Comparison of ENCODE assay signal across 13 mouse cellular contexts in the genomic region with DNA sequence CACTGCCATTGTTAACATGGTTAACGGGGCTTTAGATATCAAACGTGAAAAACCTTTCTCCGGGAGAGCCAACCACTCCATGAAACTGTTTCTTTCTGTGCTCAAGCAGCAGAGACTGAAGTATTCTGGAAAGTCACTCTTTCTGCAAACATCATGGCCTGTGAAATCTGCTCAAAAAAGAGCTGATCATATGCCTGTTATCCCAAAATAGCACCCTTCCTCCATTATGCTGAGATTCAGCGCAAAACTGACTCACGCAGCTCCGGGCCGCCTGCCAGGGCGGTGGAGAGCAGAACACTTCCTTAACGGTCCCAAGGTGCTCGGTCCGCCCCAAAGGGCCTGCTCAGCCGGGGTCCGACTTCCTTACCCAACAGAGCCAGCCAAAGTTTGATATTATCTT.
DNase-seq lines count a peak whose midpoint lies in the region; ATAC-seq and TF ChIP-seq lines count a peak whose summit lies in the region.
"Had no signal": no experiment of that assay in that cellular context is flagged by ENCODE, and none has a peak within 500 bp of the region (broad histone marks: within the 10 kb centered on the region; RNA-seq: fewer than 3 reads in every experiment).

No protein-coding gene starts in this region.

- 88% methylated on average over 13 of the region's 13 CpGs for WGBS in kidney, embryonic 15.5 days
- 81% methylated on average over 13 of the region's 13 CpGs for WGBS in kidney, adult 2 months

- no peak overlapping the region for H3K4me2 ChIP-seq in kidney, embryonic 15.5 days
- H3K4me2 ChIP-seq: embryonic facial prominence, embryonic 13.5 days; limb, embryonic 12.5 days; lung, embryonic 15.5 days had no signal

- H3K9me3 ChIP-seq in kidney, embryonic 15.5 days (replicated peaks), result no peaks in the 10 kb centered on the region
- H3K9me3 ChIP-seq: embryonic facial prominence, embryonic 13.5 days; limb, embryonic 12.5 days; lung, embryonic 15.5 days had no signal

- no peaks in the 10 kb centered on the region for H3K36me3 ChIP-seq in kidney, embryonic 15.5 days
- no peaks in the 10 kb centered on the region for H3K36me3 ChIP-seq in kidney, adult 2 months (ENCODE audit: control insufficient read depth, insufficient read depth, low read length)
- H3K36me3 ChIP-seq: embryonic facial prominence, embryonic 13.5 days; limb, embryonic 12.5 days; lung, embryonic 15.5 days had no signal

- DNase-seq in kidney, postnatal 10 days, result peak; percentile 7
- DNase-seq in layer of hippocampus, postnatal 36 days, result peak; percentile 57 to 71
- peak; percentile 78 to 82 for DNase-seq in right cerebral cortex, postnatal 36 days (ENCODE audit: low spot score in 2 of 2)
- no peak for DNase-seq in adrenal gland, adult 8-10 months
- no peak for DNase-seq in heart, postnatal 36 days
- DNase-seq in kidney, adult 2 months, result no peak
- DNase-seq: midbrain, embryonic 14.5 days had no signal

- intact Hi-C loops in heart, postnatal 36 days (cut with DNase I), result no loop called here

- H3K4me3 ChIP-seq in kidney, embryonic 15.5 days (replicated peaks), result no peak overlapping the region
- no peak overlapping the region for H3K4me3 ChIP-seq in cortical plate, adult 2 months (ENCODE audit: insufficient read depth, low read length)
- no peak overlapping the region for H3K4me3 ChIP-seq in kidney, adult 2 months (ENCODE audit: insufficient read depth, low read depth, low read length)
- H3K4me3 ChIP-seq: embryonic facial prominence, embryonic 13.5 days; limb, embryonic 12.5 days; lung, embryonic 15.5 days had no signal

- no peak overlapping the region for H3K27ac ChIP-seq in kidney, embryonic 15.5 days
- H3K27ac ChIP-seq in cortical plate, adult 2 months (ENCODE audit: insufficient read depth, low read length), result peak overlapping the region; percentile 98
- H3K27ac ChIP-seq in kidney, adult 2 months (ENCODE audit: insufficient read depth, low read depth, low read length), result no peak overlapping the region
- H3K27ac ChIP-seq: embryonic facial prominence, embryonic 13.5 days; limb, embryonic 12.5 days; lung, embryonic 15.5 days had no signal

- TF ChIP-seq CTCF in cortical plate, adult 2 months (IDR thresholded peaks at IDR 0.05; ENCODE audit: extremely low read depth, insufficient read depth, low read length), result no peak
- TF ChIP-seq CTCF in kidney, adult 2 months (conservative IDR thresholded peaks at IDR 0.05; ENCODE audit: insufficient read depth, insufficient read length, low read depth, low read length), result no peak

- no peaks in the 10 kb centered on the region for H3K4me1 ChIP-seq in kidney, embryonic 15.5 days
- peaks cover 10% of the 10 kb centered on the region for H3K4me1 ChIP-seq in cortical plate, adult 2 months (ENCODE audit: control insufficient read depth, insufficient read depth, low read length)
- H3K4me1 ChIP-seq in kidney, adult 2 months (ENCODE audit: control insufficient read depth, insufficient read depth, low read length), result no peaks in the 10 kb centered on the region
- H3K4me1 ChIP-seq: embryonic facial prominence, embryonic 13.5 days; limb, embryonic 12.5 days; lung, embryonic 15.5 days had no signal

- ATAC-seq in kidney, embryonic 15.5 days (replicated peaks; ENCODE audit: low FRiP score), result no peak
- ATAC-seq: inflammation-experienced regulatory T-cells, adult 6 months had no signal

- peak; percentile 56; the same call in 1 of the 2 replicates for TF ChIP-seq POLR2A in cortical plate, adult 2 months (IDR thresholded peaks at IDR 0.05; ENCODE audit: extremely low read depth, insufficient read depth, low read length)
- TF ChIP-seq POLR2A in kidney, adult 2 months (IDR thresholded peaks at IDR 0.05; ENCODE audit: low read depth, low read length), result no peak

- 0 out of 2 replicates have a peak, but pooled peaks cover 8% of the 10 kb centered on the region for H3K27me3 ChIP-seq in kidney, embryonic 15.5 days
- H3K27me3 ChIP-seq in kidney, adult 2 months (replicated peaks; ENCODE audit: control insufficient read depth, insufficient read depth, low read length), result no peaks in the 10 kb centered on the region
- H3K27me3 ChIP-seq: embryonic facial prominence, embryonic 13.5 days; lung, embryonic 15.5 days had no signal

- no peak overlapping the region for H3K9ac ChIP-seq in kidney, embryonic 15.5 days
- H3K9ac ChIP-seq: embryonic facial prominence, embryonic 13.5 days; limb, embryonic 12.5 days; lung, embryonic 15.5 days had no signal

Comparison
In these comparisons a context has a peak if more than half of its experiments do, and no peak if none do; other contexts are left out.
1. DNase-seq: peak in kidney, postnatal 10 days (single experiment), layer of hippocampus, postnatal 36 days (2 of 2) and right cerebral cortex, postnatal 36 days (2 of 2); none in adrenal gland, adult 8-10 months (single experiment), heart, postnatal 36 days (0 of 2) and kidney, adult 2 months (single experiment).